In the genomic region with DNA sequence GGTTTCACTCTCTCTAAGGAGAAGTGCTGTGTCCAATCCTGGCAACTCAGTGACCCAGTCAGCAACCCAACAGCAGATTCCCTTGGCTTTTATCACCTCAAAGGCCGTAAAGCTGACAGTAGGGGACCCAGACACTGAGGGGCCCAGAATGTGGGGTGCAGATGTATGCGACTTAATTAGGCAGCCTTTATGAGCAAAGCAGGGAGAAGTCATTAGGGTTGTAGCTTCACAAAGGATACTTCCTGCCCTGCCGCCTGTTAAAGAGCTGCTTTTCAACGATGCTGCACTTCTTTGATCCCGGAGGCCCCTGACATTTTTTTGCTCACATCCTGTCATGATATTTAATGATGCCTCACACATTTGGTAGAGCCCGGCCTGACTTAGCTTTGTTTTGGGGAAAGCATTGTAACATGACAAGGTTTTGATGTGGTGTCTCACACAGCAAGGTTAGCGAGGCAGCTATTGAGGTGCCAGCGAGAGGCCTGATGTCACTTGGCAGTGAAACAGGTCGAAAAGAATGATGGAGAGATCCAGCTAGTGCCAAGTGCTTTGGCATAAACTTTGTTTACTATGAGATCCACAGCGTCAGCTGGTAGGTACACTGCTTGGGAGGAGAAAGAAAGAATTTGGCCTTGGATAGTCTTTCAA, we compare ENCODE assay signal across 14 mouse cellular contexts.
DNase-seq lines count a peak whose midpoint lies in the region; ATAC-seq and TF ChIP-seq lines count a peak whose summit lies in the region.
"Had no signal": no experiment of that assay in that cellular context is flagged by ENCODE, and none has a peak within 500 bp of the region (broad histone marks: within the 10 kb centered on the region; RNA-seq: fewer than 3 reads in every experiment).

No protein-coding gene starts in this region.

- WGBS in midbrain, embryonic 15.5 days = 36% methylated on average over 10 of the region's 10 CpGs
- whole genome bisulfite sequencing in midbrain, embryonic 10.5 days = 59% methylated on average over 10 of the region's 10 CpGs
- WGBS in forebrain, embryonic 16.5 days = 7% methylated on average over 10 of the region's 10 CpGs
- WGBS in intestine, postnatal 0 days = 65% methylated on average over 10 of the region's 10 CpGs

- H3K9me3 ChIP-seq in midbrain, embryonic 15.5 days = no peaks in the 10 kb centered on the region
- no peaks in the 10 kb centered on the region for H3K9me3 ChIP-seq in midbrain, embryonic 10.5 days (replicated peaks)
- no peaks in the 10 kb centered on the region for H3K9me3 ChIP-seq in forebrain, embryonic 16.5 days (ENCODE audit: control insufficient read depth, low read length)
- H3K9me3 ChIP-seq in intestine, postnatal 0 days (ENCODE audit: control insufficient read depth) = no peaks in the 10 kb centered on the region
- H3K9me3 ChIP-seq: hindbrain, embryonic 12.5 days; midbrain, embryonic 12.5 days had no signal

- no peak overlapping the region for H3K27ac ChIP-seq in midbrain, embryonic 15.5 days
- no peak overlapping the region for H3K27ac ChIP-seq in midbrain, embryonic 10.5 days (replicated peaks)
- peak overlapping the region; percentile 72 for H3K27ac ChIP-seq in forebrain, embryonic 16.5 days (ENCODE audit: low read length)
- no peak overlapping the region for H3K27ac ChIP-seq in intestine, postnatal 0 days (ENCODE audit: low read depth, low read length)
- H3K27ac ChIP-seq: hindbrain, embryonic 12.5 days; midbrain, embryonic 12.5 days had no signal

- no peak for TF ChIP-seq CTCF in intestine, postnatal 0 days (IDR thresholded peaks at IDR 0.05; ENCODE audit: low read depth)

- DNase-seq in cerebellum, postnatal 10 days = peak; percentile 71
- DNase-seq in midbrain, embryonic 10.5 days (ENCODE audit: low spot score) = no peak
- no peak for DNase-seq in spleen, adult 18-20 months
- DNase-seq: kidney, adult 18-20 months; kidney, postnatal 36 days; lung, adult 18-20 months; lung, postnatal 36 days; right cerebral cortex, postnatal 14 days had no signal

- H3K4me2 ChIP-seq in midbrain, embryonic 15.5 days = no peak overlapping the region
- H3K4me2 ChIP-seq in forebrain, embryonic 16.5 days (ENCODE audit: low read length) = no peak overlapping the region
- H3K4me2 ChIP-seq in intestine, postnatal 0 days (replicated peaks; ENCODE audit: low read depth) = no peak overlapping the region
- H3K4me2 ChIP-seq: hindbrain, embryonic 12.5 days; midbrain, embryonic 12.5 days had no signal

- no peaks in the 10 kb centered on the region for H3K36me3 ChIP-seq in midbrain, embryonic 15.5 days (replicated peaks)
- H3K36me3 ChIP-seq in midbrain, embryonic 10.5 days = no peaks in the 10 kb centered on the region
- H3K36me3 ChIP-seq in forebrain, embryonic 16.5 days (ENCODE audit: control insufficient read depth, insufficient read depth) = no peaks in the 10 kb centered on the region
- H3K36me3 ChIP-seq in intestine, postnatal 0 days (ENCODE audit: control insufficient read depth, insufficient read depth) = no peaks in the 10 kb centered on the region
- H3K36me3 ChIP-seq: hindbrain, embryonic 12.5 days; midbrain, embryonic 12.5 days had no signal

- H3K9ac ChIP-seq in midbrain, embryonic 15.5 days = no peak overlapping the region
- H3K9ac ChIP-seq in forebrain, embryonic 16.5 days (replicated peaks; ENCODE audit: low read depth, low read length) = no peak overlapping the region
- H3K9ac ChIP-seq in intestine, postnatal 0 days (ENCODE audit: low read depth, low read length) = no peak overlapping the region
- H3K9ac ChIP-seq: hindbrain, embryonic 12.5 days; midbrain, embryonic 12.5 days had no signal

- H3K27me3 ChIP-seq in midbrain, embryonic 15.5 days (replicated peaks) = no peaks in the 10 kb centered on the region
- peaks cover 35% of the 10 kb centered on the region for H3K27me3 ChIP-seq in midbrain, embryonic 10.5 days (ENCODE audit: low read depth, poor library complexity, severe bottlenecking)
- no peaks in the 10 kb centered on the region for H3K27me3 ChIP-seq in forebrain, embryonic 16.5 days (replicated peaks; ENCODE audit: control insufficient read depth, insufficient read depth, low read length)
- H3K27me3 ChIP-seq in intestine, postnatal 0 days (replicated peaks; ENCODE audit: control insufficient read depth, insufficient read depth, low read length) = no peaks in the 10 kb centered on the region

- H3K4me3 ChIP-seq in midbrain, embryonic 15.5 days = no peak overlapping the region
- H3K4me3 ChIP-seq in midbrain, embryonic 10.5 days = no peak overlapping the region
- no peak overlapping the region for H3K4me3 ChIP-seq in forebrain, embryonic 16.5 days (replicated peaks; ENCODE audit: low read length)
- no peak overlapping the region for H3K4me3 ChIP-seq in intestine, postnatal 0 days (ENCODE audit: low read depth, low read length)
- H3K4me3 ChIP-seq: hindbrain, embryonic 12.5 days; midbrain, embryonic 12.5 days had no signal

- ATAC-seq in cerebellum, adult (ENCODE audit: insufficient number of reproducible peaks, low FRiP score, low TSS enrichment) = no peak
- ATAC-seq in midbrain, embryonic 15.5 days (replicated peaks) = 0 out of 2 replicates have a peak, but pooled peaks have one; percentile 27
- peak; percentile 87 for ATAC-seq in forebrain, embryonic 16.5 days
- ATAC-seq in intestine, postnatal 0 days = no peak

- H3K4me1 ChIP-seq in midbrain, embryonic 15.5 days = peaks cover 10% of the 10 kb centered on the region; the same call in 1 of the 2 replicates
- H3K4me1 ChIP-seq in midbrain, embryonic 10.5 days = peaks cover 14% of the 10 kb centered on the region
- peaks cover 13% of the 10 kb centered on the region for H3K4me1 ChIP-seq in forebrain, embryonic 16.5 days (replicated peaks; ENCODE audit: control insufficient read depth, insufficient read depth, low read length)
- H3K4me1 ChIP-seq in intestine, postnatal 0 days (replicated peaks; ENCODE audit: control insufficient read depth, insufficient read depth, low read length) = no peaks in the 10 kb centered on the region
- H3K4me1 ChIP-seq: hindbrain, embryonic 12.5 days had no signal

Comparison
In these comparisons a context has a peak if more than half of its experiments do, and no peak if none do; other contexts are left out.
1. DNase-seq: peak in cerebellum, postnatal 10 days (2 of 2); none in midbrain, embryonic 10.5 days (single experiment) and spleen, adult 18-20 months (0 of 2).
2. ATAC-seq: peak in midbrain, embryonic 15.5 days (single experiment) and forebrain, embryonic 16.5 days (single experiment); none in cerebellum, adult (single experiment) and intestine, postnatal 0 days (single experiment).